In genomic region chr2:6526825-6527224, GRCm38 (mm10) we compare ENCODE assay signal across 18 mouse cellular contexts.
A peak's percentile ranks its signal among the peaks of the same experiment; 100 is the strongest.
DNase-seq lines count a peak whose midpoint lies in the region; ATAC-seq and TF ChIP-seq lines count a peak whose summit lies in the region.
"Had no signal": no experiment of that assay in that cellular context is flagged by ENCODE, and none has a peak within 500 bp of the region (broad histone marks: within the 10 kb centered on the region; RNA-seq: fewer than 3 reads in every experiment).

No protein-coding gene starts in this region.

- H3K4me1 ChIP-seq in forebrain, postnatal 0 days (ENCODE audit: insufficient read depth): peaks cover 5% of the 10 kb centered on the region; the same call in 1 of the 2 replicates
- H3K4me1 ChIP-seq in forebrain, embryonic 10.5 days: no peaks in the 10 kb centered on the region
- no peaks in the 10 kb centered on the region for H3K4me1 ChIP-seq in kidney, postnatal 0 days (replicated peaks; ENCODE audit: insufficient read depth, low read length)
- H3K4me1 ChIP-seq in kidney, adult 2 months (ENCODE audit: control insufficient read depth, insufficient read depth, low read length): no peaks in the 10 kb centered on the region
- H3K4me1 ChIP-seq: neural tube, embryonic 13.5 days had no signal

- no peak for TF ChIP-seq CTCF in forebrain, postnatal 0 days (IDR thresholded peaks at IDR 0.05; ENCODE audit: low read depth)
- no peak for TF ChIP-seq CTCF in kidney, postnatal 0 days (IDR thresholded peaks at IDR 0.05; ENCODE audit: low read depth)
- TF ChIP-seq CTCF in kidney, adult 2 months (conservative IDR thresholded peaks at IDR 0.05; ENCODE audit: insufficient read depth, insufficient read length, low read depth, low read length): no peak

- TF ChIP-seq POLR2A in kidney, adult 2 months (IDR thresholded peaks at IDR 0.05; ENCODE audit: low read depth, low read length): no peak

- no peaks in the 10 kb centered on the region for H3K36me3 ChIP-seq in forebrain, postnatal 0 days (ENCODE audit: insufficient read depth)
- H3K36me3 ChIP-seq in forebrain, embryonic 10.5 days (replicated peaks): no peaks in the 10 kb centered on the region
- H3K36me3 ChIP-seq in kidney, postnatal 0 days (ENCODE audit: insufficient read depth, low read length): no peaks in the 10 kb centered on the region
- H3K36me3 ChIP-seq in kidney, adult 2 months (ENCODE audit: control insufficient read depth, insufficient read depth, low read length): no peaks in the 10 kb centered on the region
- H3K36me3 ChIP-seq: heart, embryonic 13.5 days; neural tube, embryonic 13.5 days had no signal

- WGBS in forebrain, postnatal 0 days: 58% methylated on average over 11 of the region's 11 CpGs
- 92% methylated on average over 11 of the region's 11 CpGs for WGBS in forebrain, embryonic 10.5 days
- 79% methylated on average over 11 of the region's 11 CpGs for WGBS in kidney, postnatal 0 days
- 75% methylated on average over 11 of the region's 11 CpGs for WGBS in kidney, adult 2 months

- ATAC-seq in forebrain, postnatal 0 days: peak; percentile 60
- ATAC-seq in kidney, postnatal 0 days (replicated peaks; ENCODE audit: low FRiP score, low read depth): 0 out of 2 replicates have a peak, but pooled peaks have one; percentile 50
- ATAC-seq in activated CD4-positive, CD25-positive, alpha-beta regulatory T cell, adult 4 months: no peak
- ATAC-seq: intestine, postnatal 0 days had no signal

- no peaks in the 10 kb centered on the region for H3K9me3 ChIP-seq in forebrain, postnatal 0 days (ENCODE audit: low read length)
- no peaks in the 10 kb centered on the region for H3K9me3 ChIP-seq in forebrain, embryonic 10.5 days
- H3K9me3 ChIP-seq in kidney, postnatal 0 days (replicated peaks; ENCODE audit: low read length): no peaks in the 10 kb centered on the region
- H3K9me3 ChIP-seq: heart, embryonic 13.5 days; neural tube, embryonic 13.5 days had no signal

- H3K4me3 ChIP-seq in forebrain, postnatal 0 days (ENCODE audit: low read depth, low read length): no peak overlapping the region
- H3K4me3 ChIP-seq in forebrain, embryonic 10.5 days: no peak overlapping the region
- H3K4me3 ChIP-seq in kidney, postnatal 0 days (replicated peaks; ENCODE audit: low read depth, low read length): no peak overlapping the region
- H3K4me3 ChIP-seq in kidney, adult 2 months (ENCODE audit: insufficient read depth, low read depth, low read length): no peak overlapping the region
- H3K4me3 ChIP-seq: heart, embryonic 13.5 days; layer of hippocampus, adult 2 months; neural tube, embryonic 13.5 days had no signal

- no peak overlapping the region for H3K9ac ChIP-seq in forebrain, postnatal 0 days
- H3K9ac ChIP-seq in kidney, postnatal 0 days (ENCODE audit: low read depth, low read length): no peak overlapping the region
- H3K9ac ChIP-seq: heart, embryonic 13.5 days; liver, embryonic 14.5 days; neural tube, embryonic 13.5 days had no signal

- H3K27me3 ChIP-seq in forebrain, postnatal 0 days (ENCODE audit: insufficient read depth, low read length): no peaks in the 10 kb centered on the region
- H3K27me3 ChIP-seq in forebrain, embryonic 10.5 days (ENCODE audit: poor library complexity, severe bottlenecking): no peaks in the 10 kb centered on the region
- no peaks in the 10 kb centered on the region for H3K27me3 ChIP-seq in kidney, postnatal 0 days (ENCODE audit: insufficient read depth, low read length)
- no peaks in the 10 kb centered on the region for H3K27me3 ChIP-seq in kidney, adult 2 months (replicated peaks; ENCODE audit: control insufficient read depth, insufficient read depth, low read length)
- H3K27me3 ChIP-seq: heart, embryonic 13.5 days; neural tube, embryonic 13.5 days had no signal

- H3K27ac ChIP-seq in forebrain, postnatal 0 days (ENCODE audit: low read depth, low read length): no peak overlapping the region
- H3K27ac ChIP-seq in forebrain, embryonic 10.5 days: no peak overlapping the region
- no peak overlapping the region for H3K27ac ChIP-seq in kidney, postnatal 0 days
- no peak overlapping the region for H3K27ac ChIP-seq in kidney, adult 2 months (ENCODE audit: insufficient read depth, low read depth, low read length)
- H3K27ac ChIP-seq: heart, embryonic 13.5 days; layer of hippocampus, adult 2 months; liver, embryonic 14.5 days; neural tube, embryonic 13.5 days had no signal

- H3K4me2 ChIP-seq in forebrain, postnatal 0 days (ENCODE audit: low read depth): no peak overlapping the region
- H3K4me2 ChIP-seq in kidney, postnatal 0 days (ENCODE audit: low read length): no peak overlapping the region
- H3K4me2 ChIP-seq: heart, embryonic 13.5 days; neural tube, embryonic 13.5 days had no signal

- no peak for DNase-seq in forebrain, postnatal 0 days
- no peak for DNase-seq in forebrain, embryonic 10.5 days (ENCODE audit: extremely low spot score, low spot score)
- no peak for DNase-seq in kidney, postnatal 0 days (ENCODE audit: low spot score)
- no peak for DNase-seq in kidney, adult 2 months
- DNase-seq in right cerebral cortex, postnatal 10 days (ENCODE audit: low spot score in 2 of 2): peak; percentile 16 to 19
- DNase-seq in right cerebral cortex, postnatal 4 days: no peak
- DNase-seq: B cell, adult 2 months; cerebellum, adult 2 months; kidney, postnatal 14 days; layer of hippocampus, postnatal 36 days; lung, postnatal 10 days; right cerebral cortex, postnatal 14 days had no signal

Comparison
In these comparisons a context has a peak if more than half of its experiments do, and no peak if none do; other contexts are left out.
1. DNase-seq: peak in right cerebral cortex, postnatal 10 days (2 of 2); none in forebrain, postnatal 0 days (single experiment), forebrain, embryonic 10.5 days (single experiment), kidney, postnatal 0 days (single experiment), kidney, adult 2 months (single experiment) and right cerebral cortex, postnatal 4 days (single experiment).